Mouse (Mus musculus): ENCODE results near the gene Epn2.
"Not testable (repeated sequence)": the region's sequence is repeated elsewhere in the genome, so short reads cannot be mapped to it uniquely, and the experiment has no call there.

Gene Epn2

GRCm38 (mm10) chr11:61590516-61591213 lies 11.2 kb upstream of the Epn2 start:
- no peak for DNase-seq

- no peak for DNase-seq
Observed at GRCm38 (mm10) chr11:61585421-61585820, 5.9 kb upstream of the Epn2 start.

GRCm38 (mm10) chr11:61584830-61585229 lies 5.3 kb upstream of the Epn2 start:
- DNase-seq = no peak

- DNase-seq = no peak
Observed at GRCm38 (mm10) chr11:61584096-61584495, 4.6 kb upstream of the Epn2 start.

- DNase-seq = not testable (repeated sequence)
Observed at GRCm38 (mm10) chr11:61582808-61583207, 3.3 kb upstream of the Epn2 start.

- no peak for DNase-seq
Observed at GRCm38 (mm10) chr11:61579878-61580381, 443 bp upstream of the Epn2 start.

GRCm38 (mm10) chr11:61578541-61578982 lies 925 bp downstream of the Epn2 start:
- no peak for DNase-seq

GRCm38 (mm10) chr11:61577991-61578390 lies 1.5 kb downstream of the Epn2 start:
- DNase-seq = no peak

- DNase-seq = no peak
Observed at GRCm38 (mm10) chr11:61577349-61577748, 2.1 kb downstream of the Epn2 start.

GRCm38 (mm10) chr11:61573266-61573665 lies 6.2 kb downstream of the Epn2 start:
- no peak for DNase-seq

GRCm38 (mm10) chr11:61571225-61571624 lies 8.3 kb downstream of the Epn2 start:
- DNase-seq = no peak

- DNase-seq = no peak
Observed at GRCm38 (mm10) chr11:61569671-61570070, 9.8 kb downstream of the Epn2 start.

- no peak for DNase-seq
Observed at GRCm38 (mm10) chr11:61564566-61564965, 14.9 kb downstream of the Epn2 start.

GRCm38 (mm10) chr11:61563939-61564338 lies 15.5 kb downstream of the Epn2 start:
- DNase-seq = no peak

- no peak for DNase-seq
Observed at GRCm38 (mm10) chr11:61562421-61562820, 17.1 kb downstream of the Epn2 start.

GRCm38 (mm10) chr11:61559572-61559971 lies 19.9 kb downstream of the Epn2 start:
- DNase-seq = no peak

GRCm38 (mm10) chr11:61553015-61553754 lies 26.3 kb downstream of the Epn2 start:
- DNase-seq = no peak

GRCm38 (mm10) chr11:61550631-61551030 lies 28.9 kb downstream of the Epn2 start:
- no peak for DNase-seq

- DNase-seq = no peak
Observed at GRCm38 (mm10) chr11:61547710-61548109, 31.8 kb downstream of the Epn2 start.

GRCm38 (mm10) chr11:61546452-61546851 lies 33.0 kb downstream of the Epn2 start:
- DNase-seq = no peak

GRCm38 (mm10) chr11:61545586-61545985 lies 33.9 kb downstream of the Epn2 start:
- DNase-seq = no peak

GRCm38 (mm10) chr11:61541106-61541505 lies 38.4 kb downstream of the Epn2 start:
- DNase-seq = no peak

GRCm38 (mm10) chr11:61540642-61541041 lies 38.8 kb downstream of the Epn2 start:
- DNase-seq = no peak

- DNase-seq = no peak
Observed at GRCm38 (mm10) chr11:61537362-61537761, 42.1 kb downstream of the Epn2 start.
